Mouse (Mus musculus) heart, embryonic 10.5 days (tissue): ENCODE results near the gene Gm21954. TPM values are rescaled to one million over a fixed set of nuclear protein-coding genes. Genes with fewer than 3 reads are reported as not detected.

ENCODE experiments used
- DNase-seq: peaks from one replicate; pipeline ENCODE4 v3.0.0-alpha.2; 2017; ENCODE audit warnings: low spot score
- H3K27ac ChIP-seq: fragments of 300-500 bp; sonication (generic); 2 replicates; pipeline ENCODE4 v1.5.1; 2016; ENCODE audit warnings: mild to moderate bottlenecking
- H3K27me3 ChIP-seq: fragments of 300-500 bp; sonication (generic); 2 replicates; pipeline ENCODE4 v1.6.1; 2016; ENCODE audit warnings: mild to moderate bottlenecking; ENCODE audit not compliant: poor library complexity, insufficient read depth, severe bottlenecking
- H3K36me3 ChIP-seq: fragments of 300-500 bp; sonication (generic); 2 replicates; pipeline ENCODE4 v1.6.1; 2016; ENCODE audit warnings: mild to moderate bottlenecking, moderate library complexity
- H3K4me1 ChIP-seq: fragments of 300-500 bp; sonication (generic); 2 replicates; pipeline ENCODE4 v1.6.1; 2016; ENCODE audit warnings: mild to moderate bottlenecking
- H3K4me3 ChIP-seq: fragments of 300-500 bp; sonication (generic); 2 replicates; pipeline ENCODE4 v1.5.1; 2016; ENCODE audit warnings: mild to moderate bottlenecking, moderate library complexity
- H3K9me3 ChIP-seq: fragments of 300-500 bp; sonication (generic); 2 replicates; pipeline ENCODE4 v1.6.1; 2016; ENCODE audit warnings: mild to moderate bottlenecking, moderate library complexity
- WGBS: fragments of 180-500 bp; shearing (Covaris S2); methylation state at CpG from one replicate; pipeline ENCODE4 v1.1.7; 2016; 5-methylcytosine and 5-hydroxymethylcytosine counted together
- polyA plus RNA-seq: library from polyadenylated mRNA; unstranded; fragments of >200 nt; fragmentation: Nextera tagmentation; extraction: Ambion mirVana; gene quantifications from 2 replicates; pipeline ENCODE4 v1.2.1, GENCODE M21; 2016

Gm21954 gene
- polyA plus RNA-seq, 1 experiment from 2014 or later = not detected

- 80% methylated on average over 2 of the region's 2 CpGs for WGBS
- H3K4me1 ChIP-seq = no peaks in the 10 kb centered on the region
- DNase-seq = no peak
- no peaks in the 10 kb centered on the region for H3K27me3 ChIP-seq
- H3K4me3 ChIP-seq = no peak overlapping the region
- H3K36me3 ChIP-seq = no peaks in the 10 kb centered on the region
- H3K9me3 ChIP-seq = no peaks in the 10 kb centered on the region
- no peak overlapping the region for H3K27ac ChIP-seq
Measured at GRCm38 (mm10) chr3:55452464-55452863, 19.5 kb downstream of the Gm21954 start.

- H3K9me3 ChIP-seq = no peaks in the 10 kb centered on the region
- no peaks in the 10 kb centered on the region for H3K4me1 ChIP-seq
- DNase-seq = no peak
- H3K36me3 ChIP-seq = no peaks in the 10 kb centered on the region
- H3K27me3 ChIP-seq = no peaks in the 10 kb centered on the region
- WGBS = 73% methylated on average over 3 of the region's 3 CpGs
- H3K4me3 ChIP-seq = no peak overlapping the region
- H3K27ac ChIP-seq = no peak overlapping the region
Measured at GRCm38 (mm10) chr3:55451877-55452276, 20.1 kb downstream of the Gm21954 start.

GRCm38 (mm10) chr3:55451035-55451434, 21.0 kb downstream of the Gm21954 start:
- Histone ChIP-seq H3K9me3 (no peaks in the 10 kb centered on the region), H3K27me3 (no peaks in the 10 kb centered on the region), H3K27ac (no peak overlapping the region), H3K4me1 (no peaks in the 10 kb centered on the region), H3K36me3 (no peaks in the 10 kb centered on the region), H3K4me3 (no peak overlapping the region)
- DNase-seq = no peak
- WGBS = 88% methylated on average over 14 of the region's 14 CpGs

GRCm38 (mm10) chr3:55449148-55449547, 22.9 kb downstream of the Gm21954 start:
- Histone ChIP-seq H3K27ac (no peak overlapping the region), H3K27me3 (no peaks in the 10 kb centered on the region), H3K9me3 (no peaks in the 10 kb centered on the region), H3K36me3 (no peaks in the 10 kb centered on the region), H3K4me3 (no peak overlapping the region), H3K4me1 (no peaks in the 10 kb centered on the region)
- DNase-seq = no peak
- WGBS = 82% methylated on average over 2 of the region's 2 CpGs

- H3K9me3 ChIP-seq = no peaks in the 10 kb centered on the region
- H3K27me3 ChIP-seq = no peaks in the 10 kb centered on the region
- H3K4me3 ChIP-seq = no peak overlapping the region
- no peak for DNase-seq
- no peaks in the 10 kb centered on the region for H3K4me1 ChIP-seq
- H3K36me3 ChIP-seq = no peaks in the 10 kb centered on the region
- H3K27ac ChIP-seq = no peak overlapping the region
- WGBS = 90% methylated on average over 5 of the region's 5 CpGs
Measured at GRCm38 (mm10) chr3:55447486-55448460, 24.2 kb downstream of the Gm21954 start.

- 83% methylated on average over 7 of the region's 7 CpGs for WGBS
Measured at GRCm38 (mm10) chr3:55446681-55447080, 25.3 kb downstream of the Gm21954 start.

GRCm38 (mm10) chr3:55443725-55444124, 28.3 kb downstream of the Gm21954 start:
- no peaks in the 10 kb centered on the region for H3K9me3 ChIP-seq
- H3K27me3 ChIP-seq = no peaks in the 10 kb centered on the region
- peaks cover 4% of the 10 kb centered on the region; the same call in 1 of the 2 replicates for H3K4me1 ChIP-seq
- whole genome bisulfite sequencing = 90% methylated on average over 2 of the region's 2 CpGs
- H3K36me3 ChIP-seq = no peaks in the 10 kb centered on the region
- H3K27ac ChIP-seq = no peak overlapping the region
- DNase-seq = no peak
- H3K4me3 ChIP-seq = no peak overlapping the region

More at GRCm38 (mm10) chr3:55446681-55447080, 25.3 kb downstream of the Gm21954 start:
- DNase-seq = no peak
- Histone ChIP-seq H3K4me1 (no peaks in the 10 kb centered on the region), H3K27me3 (no peaks in the 10 kb centered on the region), H3K27ac (no peak overlapping the region), H3K4me3 (no peak overlapping the region), H3K9me3 (no peaks in the 10 kb centered on the region), H3K36me3 (no peaks in the 10 kb centered on the region)

- H3K27me3 ChIP-seq = no peaks in the 10 kb centered on the region
- WGBS = 82% methylated on average over 8 of the region's 8 CpGs
- peaks cover 4% of the 10 kb centered on the region; the same call in 1 of the 2 replicates for H3K4me1 ChIP-seq
- no peaks in the 10 kb centered on the region for H3K36me3 ChIP-seq
- H3K27ac ChIP-seq = no peak overlapping the region
- no peaks in the 10 kb centered on the region for H3K9me3 ChIP-seq
- no peak overlapping the region for H3K4me3 ChIP-seq
- DNase-seq = no peak
Measured at GRCm38 (mm10) chr3:55443271-55443670, 28.7 kb downstream of the Gm21954 start.

- H3K4me1 ChIP-seq = peaks cover 4% of the 10 kb centered on the region; the same call in 1 of the 2 replicates
- H3K36me3 ChIP-seq = no peaks in the 10 kb centered on the region
- H3K27ac ChIP-seq = no peak overlapping the region
- no peak overlapping the region for H3K4me3 ChIP-seq
- no peaks in the 10 kb centered on the region for H3K9me3 ChIP-seq
- H3K27me3 ChIP-seq = no peaks in the 10 kb centered on the region
- DNase-seq = no peak
- 71% methylated on average over 11 of the region's 11 CpGs for WGBS
Measured at GRCm38 (mm10) chr3:55442012-55442645, 29.9 kb downstream of the Gm21954 start.

- Histone ChIP-seq H3K4me1 (peaks cover 4% of the 10 kb centered on the region; the same call in 1 of the 2 replicates), H3K4me3 (no peak overlapping the region), H3K27ac (no peak overlapping the region), H3K27me3 (no peaks in the 10 kb centered on the region), H3K36me3 (no peaks in the 10 kb centered on the region), H3K9me3 (no peaks in the 10 kb centered on the region)
- no peak for DNase-seq
- WGBS = 53% methylated on average over 8 of the region's 8 CpGs
Measured at GRCm38 (mm10) chr3:55440342-55440741, 31.7 kb downstream of the Gm21954 start.

GRCm38 (mm10) chr3:55438824-55439446, 33.1 kb downstream of the Gm21954 start:
- H3K36me3 ChIP-seq = no peaks in the 10 kb centered on the region
- H3K9me3 ChIP-seq = no peaks in the 10 kb centered on the region
- H3K27me3 ChIP-seq = no peaks in the 10 kb centered on the region
- 76% methylated on average over 7 of the region's 7 CpGs for WGBS
- no peak overlapping the region for H3K4me3 ChIP-seq
- no peak for DNase-seq
- no peak overlapping the region for H3K27ac ChIP-seq
- peaks cover 4% of the 10 kb centered on the region; the same call in 1 of the 2 replicates for H3K4me1 ChIP-seq

GRCm38 (mm10) chr3:55434276-55434675, 37.7 kb downstream of the Gm21954 start:
- H3K27ac ChIP-seq = no peak overlapping the region
- DNase-seq = no peak
- 72% methylated on average over 1 of the region's 1 CpGs for WGBS
- no peaks in the 10 kb centered on the region for H3K27me3 ChIP-seq
- no peaks in the 10 kb centered on the region for H3K4me1 ChIP-seq
- H3K9me3 ChIP-seq = no peaks in the 10 kb centered on the region
- H3K36me3 ChIP-seq = no peaks in the 10 kb centered on the region
- no peak overlapping the region for H3K4me3 ChIP-seq

GRCm38 (mm10) chr3:55431223-55431622, 40.8 kb downstream of the Gm21954 start:
- Histone ChIP-seq H3K4me1 (no peaks in the 10 kb centered on the region), H3K27ac (no peak overlapping the region), H3K36me3 (no peaks in the 10 kb centered on the region), H3K9me3 (no peaks in the 10 kb centered on the region), H3K27me3 (no peaks in the 10 kb centered on the region), H3K4me3 (no peak overlapping the region)
- DNase-seq = peak; percentile 55
- WGBS = 85% methylated on average over 3 of the region's 3 CpGs
